Mouse (Mus musculus) hindbrain, embryonic 14.5 days (tissue): Measurements from ENCODE around the gene Cavin2. TPM values are rescaled to one million over a fixed set of nuclear protein-coding genes. Genes with fewer than 3 reads are reported as not detected.

Experiments
- ATAC-seq: fragments of 200-750 bp; cut with Nextera tagmentation; 2 replicates; pipeline ENCODE4 v1.8.0; 2017; ENCODE audit warnings: moderate number of reproducible peaks, mild to moderate bottlenecking, moderate TSS enrichment, moderate library complexity; ENCODE audit not compliant: low FRiP score
- DNase-seq: peaks from one replicate; pipeline ENCODE4 v3.0.0-alpha.2; 2015; ENCODE audit warnings: low spot score
- H3K27ac ChIP-seq: fragments of 300-500 bp; sonication (generic); 2 replicates; pipeline ENCODE4 v1.5.1; 2014; ENCODE audit warnings: mild to moderate bottlenecking, moderate library complexity
- H3K27me3 ChIP-seq: fragments of 300-500 bp; sonication (generic); 2 replicates; pipeline ENCODE4 v1.6.1; 2014; ENCODE audit warnings: mild to moderate bottlenecking, low read length, mixed read lengths; ENCODE audit not compliant: control insufficient read depth, insufficient read depth
- H3K36me3 ChIP-seq: fragments of 300-500 bp; sonication (generic); replicated peaks from 2 replicates; pipeline ENCODE4 v1.6.1; 2014; ENCODE audit not compliant: control insufficient read depth, insufficient read depth
- H3K4me1 ChIP-seq: fragments of 300-500 bp; sonication (generic); replicated peaks from 2 replicates; pipeline ENCODE4 v1.6.1; 2014; ENCODE audit warnings: antibody characterized with exemption, low read length, mixed read lengths; ENCODE audit not compliant: control insufficient read depth, insufficient read depth
- H3K4me2 ChIP-seq: fragments of 300-500 bp; sonication (generic); replicated peaks from 2 replicates; pipeline ENCODE4 v1.6.1; 2014; ENCODE audit warnings: mild to moderate bottlenecking, moderate library complexity
- H3K4me3 ChIP-seq: fragments of 300-500 bp; sonication (generic); replicated peaks from 2 replicates; pipeline ENCODE4 v1.5.1; 2014; ENCODE audit warnings: mild to moderate bottlenecking, low read length
- H3K9ac ChIP-seq: fragments of 300-500 bp; sonication (generic); 2 replicates; pipeline ENCODE4 v1.6.1; 2014
- H3K9me3 ChIP-seq: fragments of 300-500 bp; sonication (generic); 2 replicates; pipeline ENCODE4 v1.6.1; 2016; ENCODE audit warnings: low read length; ENCODE audit not compliant: control insufficient read depth
- WGBS: fragments of 180-500 bp; shearing (Covaris S2); extraction: QIAGEN DNeasy Blood & Tissue Kit; methylation state at CpG from one replicate; pipeline ENCODE4 v1.1.7; 2014; 5-methylcytosine and 5-hydroxymethylcytosine counted together
- polyA plus RNA-seq: library from polyadenylated mRNA; unstranded; fragments of >200 nt; fragmentation: Nextera tagmentation; extraction: Ambion mirVana; gene quantifications from 2 replicates; pipeline ENCODE4 v1.2.1, GENCODE M21; 2014

The Cavin2 gene
- polyA plus RNA-seq, 1 experiment from 2014 or later = 9.1 TPM

- Histone ChIP-seq H3K4me3 (no peak overlapping the region), H3K4me2 (no peak overlapping the region), H3K27me3 (no peaks in the 10 kb centered on the region), H3K27ac (no peak overlapping the region), H3K9me3 (no peaks in the 10 kb centered on the region), H3K36me3 (no peaks in the 10 kb centered on the region), H3K9ac (no peak overlapping the region), H3K4me1 (no peaks in the 10 kb centered on the region; the same call in 1 of the 2 replicates)
- ATAC-seq = no peak
- DNase-seq = no peak
- 83% methylated on average over 2 of the region's 2 CpGs for WGBS
Measured at GRCm38 (mm10) chr1:51268225-51268624, 20.7 kb upstream of the Cavin2 start.

DNA sequence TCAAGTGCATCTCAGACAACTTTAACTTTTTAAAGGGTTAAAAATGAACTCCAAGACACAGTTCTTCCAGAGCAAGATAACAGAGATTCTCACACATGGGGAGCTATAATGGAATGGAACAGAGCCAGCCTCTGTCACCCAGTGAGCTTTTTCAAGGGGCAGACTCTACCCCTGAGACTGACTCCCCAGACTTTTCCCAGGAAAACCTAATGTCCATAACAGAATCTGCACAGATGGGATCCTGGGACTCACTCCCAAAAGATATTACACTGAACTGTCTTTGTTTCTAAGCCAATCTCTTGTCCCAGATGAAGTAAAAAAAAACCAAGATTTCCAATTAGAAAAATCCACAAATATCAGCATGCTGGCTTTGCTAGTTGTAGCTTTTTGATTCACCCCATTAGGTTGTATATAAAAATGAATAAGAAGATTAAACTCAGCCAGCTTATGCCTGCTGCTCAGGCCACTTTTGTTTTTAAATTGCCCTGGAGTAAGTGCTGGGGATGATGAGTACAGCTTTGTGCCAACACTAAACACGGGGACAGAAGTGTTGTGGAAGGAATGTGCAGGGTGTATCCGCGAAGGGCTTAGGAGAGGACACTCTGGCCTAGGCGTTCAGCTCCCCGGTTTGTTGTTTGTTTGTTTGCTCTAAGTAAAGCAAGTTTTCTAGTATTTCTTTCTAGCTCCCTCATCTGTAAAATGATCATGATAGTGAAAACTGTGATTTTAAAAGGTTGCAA, 18.6 kb upstream of the Cavin2 start:
- H3K9ac ChIP-seq = no peak overlapping the region
- ATAC-seq (no peak), DNase-seq (no peak)
- WGBS = 64% methylated on average over 5 of the region's 5 CpGs
- no peaks in the 10 kb centered on the region for H3K9me3 ChIP-seq
- H3K4me2 ChIP-seq = no peak overlapping the region
- no peaks in the 10 kb centered on the region for H3K36me3 ChIP-seq
- no peaks in the 10 kb centered on the region; the same call in 1 of the 2 replicates for H3K4me1 ChIP-seq
- no peaks in the 10 kb centered on the region for H3K27me3 ChIP-seq
- H3K4me3 ChIP-seq = no peak overlapping the region
- no peak overlapping the region for H3K27ac ChIP-seq

DNA sequence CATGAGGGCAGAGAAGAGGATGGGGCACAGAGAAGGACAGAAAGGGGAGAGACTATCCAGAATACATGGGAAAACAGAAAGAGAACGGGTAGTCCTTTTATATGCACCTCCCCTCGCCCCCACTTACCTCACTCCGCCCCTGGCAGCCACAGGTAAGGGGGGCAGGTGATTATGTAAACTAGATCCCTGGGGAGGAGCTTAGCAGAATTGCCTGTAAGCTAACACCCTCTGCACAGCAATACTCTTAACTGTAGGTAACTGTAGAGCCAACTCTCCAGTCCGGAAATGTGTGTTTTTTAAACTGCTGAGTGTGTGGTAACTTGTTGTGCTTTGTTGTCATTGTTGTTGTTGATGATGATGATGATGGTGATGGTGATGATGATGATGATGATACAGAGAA, 17.1 kb upstream of the Cavin2 start:
- DNase-seq (no peak), ATAC-seq (no peak)
- no peak overlapping the region for H3K4me3 ChIP-seq
- 56% methylated on average over 4 of the region's 4 CpGs for WGBS
- no peak overlapping the region for H3K9ac ChIP-seq
- H3K4me2 ChIP-seq = no peak overlapping the region
- H3K4me1 ChIP-seq = no peaks in the 10 kb centered on the region; the same call in 1 of the 2 replicates
- no peaks in the 10 kb centered on the region for H3K27me3 ChIP-seq
- no peaks in the 10 kb centered on the region for H3K9me3 ChIP-seq
- H3K36me3 ChIP-seq = no peaks in the 10 kb centered on the region
- H3K27ac ChIP-seq = no peak overlapping the region

GRCm38 (mm10) chr1:51272583-51273201, 16.2 kb upstream of the Cavin2 start:
- H3K27me3 ChIP-seq = no peaks in the 10 kb centered on the region
- no peak overlapping the region for H3K27ac ChIP-seq
- WGBS = 60% methylated on average over 4 of the region's 4 CpGs
- no peak overlapping the region for H3K9ac ChIP-seq
- no peak overlapping the region for H3K4me3 ChIP-seq
- H3K4me1 ChIP-seq = no peaks in the 10 kb centered on the region
- H3K36me3 ChIP-seq = no peaks in the 10 kb centered on the region
- H3K4me2 ChIP-seq = no peak overlapping the region
- ATAC-seq (no peak), DNase-seq (no peak)
- H3K9me3 ChIP-seq = no peaks in the 10 kb centered on the region

GRCm38 (mm10) chr1:51277879-51278567, 10.9 kb upstream of the Cavin2 start:
- 82% methylated on average over 2 of the region's 2 CpGs for WGBS
- ATAC-seq = no peak
- no peaks in the 10 kb centered on the region for H3K4me1 ChIP-seq

GRCm38 (mm10) chr1:51288201-51288600, 725 bp upstream of the Cavin2 start:
- no peak overlapping the region for H3K9ac ChIP-seq
- no peak overlapping the region for H3K27ac ChIP-seq
- H3K9me3 ChIP-seq = 0 out of 2 replicates have a peak, but pooled peaks cover 4% of the 10 kb centered on the region
- no peak for DNase-seq
- H3K4me1 ChIP-seq = peaks cover 4% of the 10 kb centered on the region; the same call in 1 of the 2 replicates
- ATAC-seq = no peak
- no peak overlapping the region for H3K4me3 ChIP-seq
- H3K27me3 ChIP-seq = no peaks in the 10 kb centered on the region
- 78% methylated on average over 3 of the region's 3 CpGs for WGBS
- H3K4me2 ChIP-seq = no peak overlapping the region
- no peaks in the 10 kb centered on the region for H3K36me3 ChIP-seq

More at GRCm38 (mm10) chr1:51277879-51278567, 10.9 kb upstream of the Cavin2 start:
- no peak for DNase-seq
- H3K9me3 ChIP-seq = no peaks in the 10 kb centered on the region
- H3K27ac ChIP-seq = no peak overlapping the region
- H3K27me3 ChIP-seq = no peaks in the 10 kb centered on the region
- H3K4me3 ChIP-seq = no peak overlapping the region
- H3K9ac ChIP-seq = no peak overlapping the region
- no peak overlapping the region for H3K4me2 ChIP-seq
- H3K36me3 ChIP-seq = no peaks in the 10 kb centered on the region

DNA sequence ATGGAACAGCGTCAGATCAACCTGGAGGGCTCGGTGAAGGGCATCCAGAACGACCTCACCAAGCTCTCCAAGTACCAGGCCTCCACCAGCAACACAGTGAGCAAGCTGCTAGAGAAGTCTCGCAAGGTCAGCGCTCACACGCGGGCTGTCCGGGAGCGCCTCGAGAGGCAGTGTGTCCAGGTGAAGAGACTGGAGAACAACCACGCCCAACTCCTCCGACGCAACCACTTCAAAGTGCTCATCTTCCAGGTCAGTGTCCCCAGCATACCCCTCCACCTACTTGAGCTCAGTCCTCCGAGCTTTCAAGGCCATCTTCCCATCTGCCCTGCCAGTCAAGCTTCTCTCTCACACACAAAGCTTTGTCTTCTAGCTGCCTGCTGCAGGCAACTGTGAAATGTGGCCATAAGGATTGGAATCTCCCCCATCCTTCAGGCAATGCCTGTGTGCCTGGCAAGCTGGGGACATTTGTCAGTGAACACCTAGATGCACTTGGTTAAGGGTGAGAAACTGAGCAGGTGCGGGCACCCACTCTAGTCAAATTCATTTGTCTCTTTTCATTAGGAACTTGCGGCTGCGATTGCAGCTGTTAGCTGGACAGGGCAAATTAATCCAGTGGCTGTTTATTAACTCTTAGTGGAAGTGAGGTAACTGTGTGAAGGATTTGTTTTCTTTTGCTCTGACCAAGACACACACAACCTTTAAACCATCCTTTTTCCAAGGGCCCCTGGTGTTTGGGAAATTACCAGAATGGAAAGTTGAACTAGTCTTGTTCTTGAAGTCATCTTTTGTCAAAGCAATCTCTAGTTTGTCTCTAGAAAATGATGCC, 907 bp downstream of the Cavin2 start:
- peak overlapping the region; percentile 17 for H3K4me2 ChIP-seq
- 0 out of 2 replicates have a peak, but pooled peaks cover 4% of the 10 kb centered on the region for H3K9me3 ChIP-seq
- 0 out of 2 replicates have a peak overlapping the region, but pooled peaks have one; percentile 1 for H3K4me3 ChIP-seq
- H3K27me3 ChIP-seq = no peaks in the 10 kb centered on the region
- no peaks in the 10 kb centered on the region for H3K36me3 ChIP-seq
- DNase-seq (no peak), ATAC-seq (peak; percentile 65; the same call in 1 of the 2 replicates)
- 81% methylated on average over 17 of the region's 17 CpGs for WGBS
- H3K9ac ChIP-seq = no peak overlapping the region
- peaks cover 4% of the 10 kb centered on the region; the same call in 1 of the 2 replicates for H3K4me1 ChIP-seq
- peak overlapping the region; percentile 49 for H3K27ac ChIP-seq

- ATAC-seq (peak; percentile 79; the same call in 1 of the 2 replicates), DNase-seq (peak; percentile 45)
- H3K4me3 ChIP-seq = no peak overlapping the region
- peaks cover 4% of the 10 kb centered on the region; the same call in 1 of the 2 replicates for H3K4me1 ChIP-seq
- H3K36me3 ChIP-seq = no peaks in the 10 kb centered on the region
- H3K27me3 ChIP-seq = no peaks in the 10 kb centered on the region
- peak overlapping the region; percentile 17; the same call in 1 of the 2 replicates for H3K4me2 ChIP-seq
- H3K9me3 ChIP-seq = 0 out of 2 replicates have a peak, but pooled peaks cover under 1% of the 10 kb centered on the region
- no peak overlapping the region for H3K9ac ChIP-seq
- 46% methylated on average over 4 of the region's 4 CpGs for WGBS
- no peak overlapping the region for H3K27ac ChIP-seq
Measured at GRCm38 (mm10) chr1:51290634-51291033, 1.7 kb downstream of the Cavin2 start.
